Mouse (Mus musculus) liver, adult (tissue): ENCODE measurements around the gene Trim32.

Source experiments
- GATA4 ChIP-seq: IDR thresholded peaks from 2 replicates; pipeline ENCODE4 v1.6.1; 2014; ENCODE audit warnings: mild to moderate bottlenecking, low read length; ENCODE audit not compliant: insufficient replicate concordance

Gene Trim32

GRCm38 (mm10) chr4:65663176-65663575 lies 58.4 kb downstream of the Trim32 start:
- TF ChIP-seq GATA4 = no peak
